Mouse (Mus musculus): Measurements from ENCODE around the gene Bola1. TPM values are rescaled to one million over a fixed set of nuclear protein-coding genes. Genes with fewer than 3 reads are reported as not detected.
"Not testable (repeated sequence)": the region's sequence is repeated elsewhere in the genome, so short reads cannot be mapped to it uniquely, and the experiment has no call there.

The Bola1 gene
- polyA plus RNA-seq, 1 experiment from 2014 or later, result 86.0 TPM

- DNase-seq (ENCODE audit: low spot score), result no peak
Observed at GRCm38 (mm10) chr3:96181510-96182381, 37.8 kb downstream of the Bola1 start.

DNA sequence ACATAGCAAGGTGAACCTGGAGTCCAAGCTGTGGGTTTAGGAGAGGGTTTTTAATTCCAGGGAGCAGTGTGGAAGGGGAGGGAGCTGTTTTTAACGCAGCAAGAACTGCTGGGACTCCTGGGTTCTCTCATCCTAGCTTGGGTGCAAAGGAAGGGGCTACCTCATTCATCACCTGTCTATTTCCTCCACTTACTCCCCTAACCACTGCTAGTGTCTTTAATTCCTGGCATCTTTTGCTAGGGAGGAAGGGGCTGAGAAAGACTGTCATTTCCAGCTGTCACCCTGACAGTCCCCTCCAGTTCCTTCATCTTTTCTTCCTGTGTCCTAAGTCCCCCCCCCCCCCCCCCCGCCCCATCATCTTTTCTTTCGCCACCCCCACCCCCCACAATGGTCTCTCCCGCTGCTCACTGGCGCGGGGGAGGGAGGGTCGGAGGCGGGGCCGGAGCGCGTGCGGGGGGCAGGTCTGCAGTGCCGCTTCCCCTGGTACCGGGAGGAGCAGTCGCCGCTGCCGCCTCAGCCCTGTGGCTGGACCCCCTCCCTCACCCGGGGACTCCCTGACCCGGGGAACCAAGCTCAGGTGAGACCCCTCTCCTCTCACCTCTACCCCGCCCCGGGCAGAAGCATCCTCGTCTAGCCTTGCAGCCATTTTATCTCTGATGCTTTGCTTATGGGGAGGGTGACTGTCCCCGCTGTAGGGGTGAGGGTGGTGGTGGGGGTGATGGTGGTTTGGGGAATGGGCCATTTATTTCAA lies 38.6 kb downstream of the Bola1 start, which contains the start of gene Sv2a:
TSS of gene Sv2a (plus strand) at position 425 of the 751 bp plus-strand sequence.
- peak; percentile 43 for DNase-seq (ENCODE audit: low spot score)

- DNase-seq (ENCODE audit: low spot score), result no peak
Observed at GRCm38 (mm10) chr3:96179531-96179930, 40.0 kb downstream of the Bola1 start.

DNA sequence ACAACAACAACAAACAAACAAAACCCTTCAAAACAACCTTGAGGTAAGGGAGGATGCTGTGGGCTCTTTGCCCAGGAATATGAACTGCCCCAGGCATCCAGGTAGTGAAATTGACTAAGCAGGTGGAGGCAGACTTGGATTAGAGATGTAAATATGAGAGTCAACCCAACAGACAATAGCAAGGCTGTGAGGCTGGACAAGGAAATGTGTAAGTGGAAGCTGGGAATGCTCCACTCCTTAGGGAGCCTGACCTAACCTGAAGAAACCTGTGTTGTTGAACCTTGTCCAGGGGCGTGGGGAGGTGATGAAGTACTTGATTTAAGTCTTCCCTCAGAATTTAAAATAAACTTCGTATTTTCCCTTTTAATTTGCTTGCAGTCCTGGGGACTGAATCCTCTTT lies 40.6 kb downstream of the Bola1 start:
- DNase-seq (ENCODE audit: low spot score), result no peak

DNA sequence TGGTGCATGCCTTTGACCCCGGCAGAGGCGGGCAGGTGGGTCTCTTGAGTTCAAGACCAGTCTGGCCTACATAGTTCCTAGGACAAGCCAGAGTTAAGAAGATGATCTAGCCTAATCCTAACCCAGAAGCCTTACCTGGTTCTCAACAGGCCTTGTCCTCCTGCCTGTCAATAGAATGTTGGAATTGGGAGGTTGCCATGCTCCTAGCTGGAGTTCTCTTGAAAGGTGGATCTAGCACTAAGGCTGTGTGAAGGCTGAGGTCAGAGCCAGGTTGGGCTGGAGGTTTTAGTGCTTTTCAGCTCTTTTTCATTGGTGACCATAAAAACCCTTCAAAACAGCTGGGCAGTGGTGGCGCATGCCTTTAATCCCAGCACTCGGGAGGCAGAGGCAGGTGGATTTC lies 41.1 kb downstream of the Bola1 start:
- DNase-seq (ENCODE audit: low spot score), result no peak

DNA sequence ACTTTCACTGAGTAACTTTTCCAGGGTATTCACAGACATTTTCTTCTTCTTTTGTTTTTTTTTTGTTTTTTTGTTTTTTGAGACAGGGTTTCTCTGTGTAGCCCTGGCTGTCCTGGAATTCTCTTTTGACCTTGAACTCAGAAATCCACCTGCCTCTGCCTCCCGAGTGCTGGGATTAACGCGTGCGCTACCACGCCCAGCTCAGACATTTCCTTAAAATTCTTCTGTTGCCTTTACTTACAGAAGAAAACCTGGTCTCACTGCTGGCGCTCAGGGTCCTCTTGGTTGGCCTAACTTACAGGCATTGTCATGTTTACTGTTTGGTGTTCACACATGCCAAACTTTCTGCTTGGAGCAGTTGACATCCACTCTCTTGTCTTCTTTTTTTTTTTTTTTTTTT lies 44.3 kb downstream of the Bola1 start:
- no peak for DNase-seq (ENCODE audit: low spot score)

DNA sequence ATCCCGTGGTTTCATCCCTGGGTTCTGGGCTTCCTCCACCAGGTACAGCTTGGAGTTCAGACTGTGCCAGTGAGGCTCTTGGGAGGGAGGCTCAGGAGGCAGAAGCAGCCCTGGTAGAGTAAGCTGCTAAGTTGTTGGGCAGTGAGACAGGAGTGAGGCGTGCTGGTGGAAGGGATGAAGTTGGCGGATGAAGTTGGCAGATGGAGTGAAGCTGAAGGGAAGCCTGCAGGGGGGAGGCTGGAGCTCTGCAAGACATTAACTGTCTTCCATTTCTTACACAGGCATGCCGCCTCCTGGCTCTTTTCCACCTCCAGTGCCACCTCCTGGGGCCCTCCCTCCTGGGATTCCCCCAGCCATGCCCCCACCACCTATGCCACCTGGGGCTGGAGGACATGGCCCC lies 45.5 kb downstream of the Bola1 start:
- not testable (repeated sequence) for DNase-seq (ENCODE audit: low spot score)

- no peak for DNase-seq (ENCODE audit: low spot score)
Observed at GRCm38 (mm10) chr3:96173185-96173584, 46.3 kb downstream of the Bola1 start.

DNA sequence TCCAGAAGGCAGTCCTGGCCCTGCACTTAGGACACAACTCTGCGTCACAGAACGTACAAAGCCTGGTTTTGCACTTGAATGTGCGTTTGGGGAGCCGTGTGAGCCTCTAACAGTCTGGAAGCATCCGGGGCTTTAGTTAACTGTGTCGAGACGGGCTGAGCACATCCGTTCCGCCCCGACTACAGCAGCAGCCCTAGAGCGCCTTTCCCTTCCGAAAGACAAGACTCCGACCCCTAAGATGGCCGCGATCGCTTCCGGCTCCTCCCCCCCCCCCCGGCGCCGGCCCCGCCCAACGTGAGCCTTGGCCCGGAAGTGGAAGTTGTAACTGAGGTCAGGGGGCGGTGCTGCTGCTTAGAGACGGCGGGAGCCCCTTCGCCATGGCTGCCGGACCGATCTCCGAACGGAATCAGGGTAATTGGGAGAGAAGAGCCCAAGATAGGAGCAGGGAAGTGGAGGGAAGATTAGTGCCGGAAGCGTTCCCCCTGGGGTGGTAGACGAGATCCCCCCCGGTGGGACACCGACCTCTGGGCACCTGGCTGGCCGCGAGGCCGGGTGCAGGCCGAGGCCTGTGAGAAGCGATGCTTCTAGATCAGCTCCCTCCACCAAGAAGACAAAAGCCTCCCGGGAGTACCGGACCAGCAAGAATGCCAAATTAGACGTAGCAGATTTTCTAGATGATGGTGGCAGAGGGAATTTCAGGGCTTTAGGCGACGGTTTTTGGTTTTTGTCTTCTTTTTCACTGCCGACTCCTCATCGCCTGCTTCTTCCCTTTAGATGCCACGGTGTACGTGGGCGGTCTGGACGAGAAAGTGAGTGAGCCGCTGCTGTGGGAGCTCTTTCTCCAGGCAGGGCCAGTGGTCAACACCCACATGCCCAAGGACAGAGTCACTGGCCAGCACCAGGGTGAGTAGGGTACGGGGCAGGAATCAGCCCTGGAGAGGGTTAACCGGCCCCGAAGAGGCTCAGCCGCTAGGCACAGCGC lies 47.0 kb downstream of the Bola1 start, which contains the start of gene Sf3b4:
TSS of gene Sf3b4 (plus strand) at position 136 of the 982 bp plus-strand sequence.
- DNase-seq (ENCODE audit: low spot score), result peak; percentile 95

- DNase-seq (ENCODE audit: low spot score), result no peak
Observed at GRCm38 (mm10) chr3:96171583-96172196, 47.8 kb downstream of the Bola1 start.

DNA sequence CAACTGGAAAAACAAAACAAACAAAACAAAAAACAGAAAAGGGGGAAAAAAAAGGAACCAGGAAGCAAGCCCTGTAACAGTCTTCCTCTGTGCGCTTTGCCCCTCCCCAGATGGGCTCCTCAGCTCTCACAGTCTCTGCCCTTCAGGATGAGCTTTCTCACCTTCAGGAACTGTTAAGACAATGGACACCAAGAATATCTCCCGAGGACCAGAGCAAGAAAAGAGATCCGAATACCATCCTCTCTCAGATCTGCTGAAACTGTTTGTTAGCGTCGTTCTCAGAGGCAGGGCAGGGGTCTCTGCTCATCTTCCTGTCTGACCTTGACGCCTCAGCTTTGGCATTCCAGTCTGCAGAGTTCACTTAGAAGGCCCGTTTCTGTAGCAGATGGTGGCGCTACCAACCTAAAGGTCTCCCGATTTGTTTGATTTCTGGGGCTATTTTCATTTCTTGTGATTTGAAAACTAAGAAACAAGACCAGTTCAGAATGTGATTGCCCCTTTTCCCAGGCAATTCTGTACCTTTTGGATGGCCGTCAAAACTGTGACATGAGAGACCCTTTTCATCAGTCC lies 48.4 kb downstream of the Bola1 start:
- peak; percentile 48 for DNase-seq (ENCODE audit: low spot score)

- DNase-seq (ENCODE audit: low spot score), result no peak
Observed at GRCm38 (mm10) chr3:96170276-96170675, 49.2 kb downstream of the Bola1 start.

DNA sequence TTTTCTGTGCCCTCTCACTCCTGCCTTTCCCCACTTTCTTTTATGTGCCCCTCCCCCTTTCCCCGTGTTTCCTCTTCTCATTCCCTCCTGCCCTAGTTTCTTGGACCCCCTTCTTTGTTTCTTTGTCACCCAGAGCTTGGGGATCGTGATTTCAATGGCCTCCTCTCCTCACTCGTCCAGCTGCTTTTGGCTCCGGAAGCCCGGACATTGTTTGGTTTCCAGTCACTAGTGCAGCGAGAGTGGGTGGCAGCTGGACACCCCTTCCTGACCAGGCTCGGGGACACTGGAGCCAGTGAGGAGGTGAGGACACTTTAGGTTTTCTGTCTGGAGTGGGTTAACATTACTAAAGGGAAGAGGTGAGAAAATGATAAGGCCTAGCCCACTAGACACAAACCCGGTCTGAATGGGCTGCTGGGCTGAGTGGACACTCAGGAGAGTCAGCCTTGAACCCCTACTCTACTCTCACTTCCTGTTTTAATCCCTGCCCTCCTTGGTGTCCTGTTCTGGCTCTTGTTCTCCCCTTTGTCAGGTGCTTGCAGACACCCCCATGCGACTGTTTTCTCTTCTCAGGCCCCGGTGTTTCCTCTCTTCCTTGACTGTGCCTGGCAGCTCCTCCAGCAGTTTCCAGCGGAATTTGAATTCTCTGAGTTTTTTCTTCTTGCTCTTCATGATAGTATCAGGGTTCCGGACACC lies 50.9 kb downstream of the Bola1 start:
- no peak for DNase-seq (ENCODE audit: low spot score)

GRCm38 (mm10) chr3:96163040-96163439 lies 56.5 kb downstream of the Bola1 start:
- no peak for DNase-seq (ENCODE audit: low spot score)

DNA sequence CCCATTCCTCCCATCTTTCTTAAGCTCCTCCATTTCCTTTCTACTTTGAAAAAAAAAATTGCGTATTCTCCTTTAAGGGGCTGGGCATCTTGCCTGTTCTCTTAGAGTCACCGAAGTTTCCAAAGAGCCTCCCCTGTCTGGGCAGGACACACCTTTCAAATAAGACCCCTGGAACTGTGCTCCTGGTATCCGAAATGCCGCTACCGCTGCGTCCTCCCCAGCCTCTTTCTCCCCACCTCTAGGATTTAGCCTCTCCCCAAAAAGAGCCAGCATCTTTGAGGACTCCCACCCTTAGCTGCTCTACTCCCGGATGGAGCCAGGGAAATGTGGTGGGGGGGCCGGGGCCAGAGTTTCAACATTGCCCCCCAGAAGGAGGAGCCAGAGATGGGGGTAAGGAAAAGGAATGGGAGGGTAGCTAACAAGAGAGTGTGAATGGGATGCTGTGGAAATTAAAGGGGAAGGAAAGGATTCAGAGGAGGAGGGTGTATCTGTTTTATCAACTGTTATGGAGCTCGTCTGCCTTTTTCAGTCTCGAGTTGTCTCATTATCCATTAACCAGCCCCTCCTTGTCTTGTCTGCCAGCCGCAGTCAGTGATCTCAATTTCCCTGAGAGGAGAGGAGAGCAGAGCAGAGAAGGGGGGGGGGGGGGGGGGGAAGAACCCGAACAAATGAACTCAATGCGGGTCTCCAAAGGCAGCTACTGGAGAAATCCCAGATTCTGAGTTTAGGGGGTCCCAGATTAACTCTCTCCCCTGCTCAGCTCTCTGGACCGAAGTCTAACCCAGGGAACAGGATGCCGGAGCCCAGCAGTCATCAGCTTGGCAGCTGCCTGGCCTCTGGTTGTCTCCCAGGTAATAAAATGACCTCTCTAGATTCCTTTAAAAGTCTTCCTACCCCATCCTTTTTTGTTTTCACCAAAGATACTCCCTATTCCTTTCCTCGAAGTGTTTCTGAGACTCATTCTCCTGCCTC lies 57.4 kb downstream of the Bola1 start, which contains the start of gene Mtmr11:
TSS of gene Mtmr11 (plus strand) at position 136 of the 972 bp plus-strand sequence.
- DNase-seq (ENCODE audit: low spot score), result no peak

- DNase-seq (ENCODE audit: low spot score), result no peak
Observed at GRCm38 (mm10) chr3:96160803-96161516, 58.5 kb downstream of the Bola1 start.

- no peak for DNase-seq (ENCODE audit: low spot score)
Observed at GRCm38 (mm10) chr3:96160222-96160802, 59.2 kb downstream of the Bola1 start.
